Mouse (Mus musculus) spleen, embryonic (tissue): ENCODE results near the gene Cacna1d.

ENCODE experiments used
- CTCF ChIA-PET: fragments of 350-600 bp; sonication (Branson Sonifier 250); formaldehyde crosslinking; loops from one replicate; lab custom pipeline; 2022; lab: Charles Lee

Gene Cacna1d

DNA sequence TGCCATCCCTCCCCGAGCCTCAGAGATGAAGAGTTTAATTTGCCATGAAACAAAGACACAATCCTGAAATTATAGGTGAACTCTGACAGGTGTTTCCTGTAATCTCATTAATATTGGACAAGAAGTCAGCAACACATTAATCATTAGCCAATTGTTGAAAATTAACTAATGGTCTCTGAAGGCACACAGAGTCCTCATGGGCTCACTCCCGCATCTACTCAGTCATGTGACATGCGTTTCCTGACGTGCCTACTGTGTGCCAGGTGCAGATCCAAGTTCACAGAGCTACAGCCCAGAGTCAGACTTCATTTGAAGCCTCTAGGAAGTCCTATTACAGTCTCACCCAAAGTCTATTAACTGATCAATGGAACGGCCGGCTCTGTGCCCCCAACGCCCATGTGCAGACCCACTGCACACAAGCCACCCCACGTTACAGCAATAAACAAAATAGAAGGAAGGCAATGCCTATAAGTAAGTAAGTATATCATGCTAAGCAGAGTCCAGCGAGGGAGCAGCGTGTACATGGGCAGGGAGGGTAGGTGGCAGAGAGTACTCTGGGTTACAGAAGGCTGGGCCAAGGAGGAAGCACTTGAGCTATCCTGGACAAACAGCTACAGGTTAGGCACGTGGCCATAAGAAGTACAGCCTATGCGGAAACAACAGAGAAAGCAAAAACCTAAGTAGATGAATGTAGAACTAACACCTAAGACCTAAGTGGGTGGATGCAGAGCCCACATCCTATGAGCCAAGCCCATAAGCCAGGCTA lies 149.2 kb downstream of the Cacna1d start:
- CTCF ChIA-PET, result no interaction called here

DNA sequence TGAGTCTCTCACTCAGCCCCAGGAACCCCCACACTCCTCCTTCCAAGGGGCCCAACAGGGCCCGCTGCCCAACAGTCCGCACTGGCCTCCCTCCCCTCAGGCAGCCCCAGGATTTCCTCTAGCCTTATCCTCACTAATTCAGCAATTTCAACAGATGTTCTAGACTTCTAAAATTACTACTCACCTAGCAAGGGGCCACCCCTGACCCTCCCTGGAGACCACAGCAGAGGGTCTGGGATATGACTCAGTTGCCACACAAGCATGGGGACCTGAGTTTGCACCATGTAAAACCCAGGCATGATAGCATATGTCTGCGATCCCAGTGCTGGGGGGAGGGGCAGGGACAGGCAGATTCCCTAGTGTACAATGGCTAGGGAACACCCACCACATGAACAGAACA lies 151.1 kb downstream of the Cacna1d start:
- CTCF ChIA-PET, result no interaction called here

DNA sequence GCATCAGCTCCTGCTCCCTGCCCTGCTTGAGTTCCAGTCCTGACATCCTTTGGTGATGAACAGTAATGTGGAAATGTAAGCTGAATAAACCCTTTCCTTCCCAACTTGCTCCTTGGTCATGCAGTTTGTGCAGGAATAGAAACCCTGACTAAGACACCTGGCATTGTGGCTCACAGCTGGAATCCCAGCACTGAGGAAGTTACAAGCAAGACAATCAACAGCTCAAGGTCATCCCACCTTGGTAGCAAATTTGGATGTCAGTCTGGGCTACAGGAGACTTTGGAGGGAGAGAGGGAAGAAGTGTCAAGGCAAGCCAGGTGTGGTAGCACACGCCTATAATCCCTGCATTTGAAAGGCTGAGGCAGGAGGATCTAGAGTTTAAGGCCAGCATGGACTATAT lies 159.4 kb downstream of the Cacna1d start:
- CTCF ChIA-PET, result no interaction called here

DNA sequence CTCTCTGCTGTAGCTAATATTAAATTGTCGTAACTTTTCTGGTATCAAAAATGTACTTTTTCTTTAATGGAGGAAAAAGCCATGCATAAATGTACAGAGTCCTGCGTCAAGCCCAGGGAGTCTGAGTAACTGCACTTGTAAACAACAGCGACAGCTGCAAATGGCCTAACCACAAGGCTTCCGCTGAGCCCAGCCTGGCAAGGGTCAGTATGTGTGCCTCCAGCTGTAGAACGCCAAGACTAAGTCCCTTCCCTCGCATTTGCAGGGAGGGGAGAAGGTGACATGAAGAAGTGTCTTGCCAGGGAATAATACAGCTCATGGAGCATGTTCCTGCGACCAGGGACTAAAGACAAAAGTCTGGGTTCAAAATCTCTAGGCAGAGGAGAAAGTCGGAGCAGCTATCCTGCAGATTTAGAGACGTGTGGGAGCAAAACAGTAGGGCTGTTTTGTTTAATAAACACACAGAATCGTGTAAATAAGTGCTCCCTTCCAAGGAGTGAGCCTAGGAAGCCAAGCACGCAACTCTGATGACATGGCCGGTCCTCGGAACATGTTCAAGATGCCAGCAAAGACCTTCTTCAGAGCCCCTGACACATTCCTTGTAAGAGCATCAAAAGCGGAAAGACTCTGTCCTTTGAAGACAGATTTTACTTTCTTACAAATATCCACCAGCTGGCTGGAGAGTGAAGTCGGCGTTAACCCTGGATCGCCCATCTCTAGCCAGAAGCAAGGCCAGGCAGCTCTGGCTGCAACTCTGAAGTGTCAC lies 160.7 kb downstream of the Cacna1d start:
- CTCF ChIA-PET, result no interaction called here

DNA sequence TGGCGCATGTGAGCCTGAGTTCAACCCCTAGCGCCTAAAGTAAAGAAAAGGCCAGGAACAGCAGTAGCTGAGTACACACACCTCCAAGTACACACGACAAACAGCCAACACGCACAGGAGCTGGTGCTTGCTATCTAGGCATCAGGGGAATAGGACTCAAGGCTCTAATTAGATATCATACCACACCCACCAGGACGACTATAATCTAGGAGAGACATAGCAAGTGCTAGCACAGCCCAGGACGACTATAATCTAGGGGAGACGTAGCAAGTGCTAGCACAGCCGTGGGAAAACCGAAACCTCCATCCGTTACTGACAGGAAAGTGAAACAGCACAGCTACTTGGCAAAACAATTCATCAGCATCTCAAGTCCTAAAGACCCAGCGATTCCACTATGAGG lies 162.1 kb downstream of the Cacna1d start:
- CTCF ChIA-PET, result no interaction called here

DNA sequence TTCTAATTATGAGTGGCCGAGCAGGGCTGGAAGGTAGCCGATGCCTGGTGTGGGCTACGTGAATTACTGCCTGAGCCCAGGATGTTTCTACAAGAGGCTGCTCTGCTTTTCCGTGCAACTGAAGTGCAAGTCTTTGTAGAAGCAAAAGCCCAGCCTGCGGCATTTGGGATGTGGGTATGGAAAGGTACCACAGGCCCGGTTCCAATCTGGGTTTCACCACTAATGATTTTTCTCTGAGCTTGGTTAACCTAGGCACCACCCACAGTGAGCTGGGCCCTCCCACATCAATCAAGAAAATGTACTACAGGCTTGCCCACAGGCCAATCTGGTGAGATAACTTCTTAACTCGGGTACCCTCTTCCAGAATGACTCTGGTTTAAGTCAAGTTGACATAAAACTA lies 163.8 kb downstream of the Cacna1d start:
- CTCF ChIA-PET, result no interaction called here

DNA sequence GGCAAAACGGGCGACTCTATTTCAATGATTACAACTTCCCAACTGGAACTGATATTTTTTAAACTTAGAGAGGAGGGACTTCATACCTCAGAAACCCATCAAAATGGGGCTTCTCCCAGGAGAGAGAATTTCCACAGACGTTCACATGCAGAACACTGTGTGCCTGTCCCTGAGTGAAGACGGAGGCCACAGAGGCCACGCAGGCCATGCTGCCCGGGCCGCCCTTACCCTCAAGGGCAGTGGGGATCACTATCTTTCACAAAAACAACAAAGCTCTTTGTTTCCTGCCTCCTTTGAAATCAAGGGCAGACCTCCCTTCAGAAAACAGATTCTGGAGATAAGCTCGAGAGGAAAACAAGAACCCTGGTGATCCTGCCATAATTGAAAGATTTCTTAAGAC lies 164.2 kb downstream of the Cacna1d start:
- CTCF ChIA-PET, result no interaction called here

DNA sequence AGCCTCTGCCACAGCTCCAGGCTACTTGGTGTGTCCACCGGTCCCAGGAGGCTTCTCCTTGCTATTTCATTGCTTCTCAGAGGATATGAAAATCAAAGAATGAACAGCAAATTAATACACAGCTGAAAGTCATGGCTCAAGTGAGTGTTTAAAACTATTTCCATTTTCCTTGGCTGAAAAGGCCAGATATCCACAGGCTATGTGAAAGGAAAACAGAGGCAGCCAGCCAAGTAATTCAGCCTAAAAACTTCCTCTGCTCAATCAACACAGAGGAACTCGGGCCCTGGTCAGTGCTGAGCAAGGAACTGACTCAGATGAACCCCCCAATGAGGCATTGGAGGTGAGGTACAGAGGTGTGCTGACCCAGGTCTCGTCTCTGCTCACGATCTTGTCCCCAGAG lies 165.0 kb downstream of the Cacna1d start:
- CTCF ChIA-PET, result no interaction called here

DNA sequence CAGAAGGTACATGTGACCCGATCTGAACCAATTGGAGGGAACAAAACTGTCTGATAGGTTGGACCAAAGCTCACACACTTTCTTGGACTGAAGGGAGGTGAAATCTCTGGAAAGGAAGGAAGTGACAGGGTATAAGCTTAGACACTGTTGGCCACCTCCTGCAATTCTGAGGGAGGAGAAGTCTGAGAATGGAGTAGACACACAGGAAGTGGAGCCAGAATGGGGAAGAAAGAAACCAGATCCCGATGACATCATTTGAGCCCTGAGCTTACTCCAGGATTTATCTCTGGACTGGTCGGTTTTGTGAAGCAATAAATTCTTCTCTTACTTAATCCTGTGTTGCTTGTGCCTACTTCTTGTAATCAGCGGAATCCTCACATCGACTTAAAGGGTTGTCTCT lies 166.3 kb downstream of the Cacna1d start:
- CTCF ChIA-PET, result no interaction called here

DNA sequence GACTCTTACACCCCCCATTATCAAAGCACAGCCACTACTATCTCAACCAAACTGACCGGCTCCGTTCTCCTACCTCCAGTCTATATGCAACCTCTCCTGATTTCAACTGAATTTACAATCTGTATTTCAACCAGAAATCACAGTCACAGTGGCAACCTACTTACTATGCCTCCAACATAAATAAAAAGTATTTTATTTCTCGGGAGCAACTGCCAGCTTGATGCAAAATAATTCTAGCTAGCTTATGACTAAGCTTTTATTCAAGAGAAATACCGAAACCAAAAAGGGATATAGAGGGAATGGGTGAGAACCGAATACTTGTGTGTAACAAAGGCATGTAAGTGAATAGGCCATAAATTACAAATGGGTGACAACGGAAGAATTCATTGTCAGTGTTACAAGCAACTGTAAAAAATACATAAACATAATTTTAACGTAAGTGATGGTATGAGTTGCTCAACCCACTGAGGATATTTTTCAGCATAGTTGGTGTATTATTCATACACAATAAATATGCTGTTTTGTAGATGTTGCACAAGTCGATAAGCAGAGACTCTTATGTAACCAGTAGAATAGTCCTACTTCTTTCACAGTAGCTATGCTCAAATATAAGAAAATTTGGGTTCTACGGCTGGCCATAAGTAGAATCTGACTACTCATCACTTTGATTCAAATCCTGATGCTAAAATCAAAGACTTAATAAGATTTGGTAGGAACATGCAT lies 172.4 kb downstream of the Cacna1d start:
- CTCF ChIA-PET, result no interaction called here

DNA sequence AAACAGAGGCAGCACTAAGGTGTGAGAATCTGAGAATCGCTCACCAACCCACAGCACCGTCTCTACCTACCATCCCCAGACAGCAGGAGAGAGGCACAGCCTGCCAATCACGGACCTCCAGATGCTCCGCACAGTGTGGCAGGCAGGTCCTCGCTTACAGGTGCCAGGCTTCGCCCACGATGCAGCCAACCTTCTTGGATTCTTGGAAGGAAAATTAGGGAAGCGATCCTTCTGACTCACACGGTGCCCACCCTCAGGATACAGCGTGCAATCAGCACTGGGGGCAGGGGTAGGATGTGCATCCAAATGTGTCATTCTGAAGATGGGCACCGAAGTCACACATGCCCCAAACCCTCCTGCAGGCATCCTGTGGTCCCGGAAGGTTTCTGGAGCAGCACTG lies 173.0 kb downstream of the Cacna1d start:
- CTCF ChIA-PET, result no interaction called here

DNA sequence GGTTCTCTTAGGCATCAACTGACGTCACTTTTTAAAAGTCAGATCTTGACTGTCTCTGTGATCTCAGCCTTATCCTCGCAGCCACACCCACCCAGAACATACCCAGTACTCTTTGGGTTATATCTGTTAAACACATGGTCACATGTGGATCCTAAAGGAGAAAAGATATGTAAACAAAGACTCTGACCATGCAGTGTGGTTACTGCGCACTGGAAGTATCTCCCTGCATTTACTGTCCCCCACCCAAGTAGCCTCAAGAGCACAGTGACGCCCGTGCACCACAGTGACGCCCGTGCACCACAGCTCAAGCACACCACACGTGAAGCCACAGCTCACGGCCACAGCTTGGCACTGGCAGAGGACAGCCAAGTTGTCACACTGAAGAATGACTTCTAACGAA lies 173.6 kb downstream of the Cacna1d start:
- CTCF ChIA-PET, result no interaction called here

DNA sequence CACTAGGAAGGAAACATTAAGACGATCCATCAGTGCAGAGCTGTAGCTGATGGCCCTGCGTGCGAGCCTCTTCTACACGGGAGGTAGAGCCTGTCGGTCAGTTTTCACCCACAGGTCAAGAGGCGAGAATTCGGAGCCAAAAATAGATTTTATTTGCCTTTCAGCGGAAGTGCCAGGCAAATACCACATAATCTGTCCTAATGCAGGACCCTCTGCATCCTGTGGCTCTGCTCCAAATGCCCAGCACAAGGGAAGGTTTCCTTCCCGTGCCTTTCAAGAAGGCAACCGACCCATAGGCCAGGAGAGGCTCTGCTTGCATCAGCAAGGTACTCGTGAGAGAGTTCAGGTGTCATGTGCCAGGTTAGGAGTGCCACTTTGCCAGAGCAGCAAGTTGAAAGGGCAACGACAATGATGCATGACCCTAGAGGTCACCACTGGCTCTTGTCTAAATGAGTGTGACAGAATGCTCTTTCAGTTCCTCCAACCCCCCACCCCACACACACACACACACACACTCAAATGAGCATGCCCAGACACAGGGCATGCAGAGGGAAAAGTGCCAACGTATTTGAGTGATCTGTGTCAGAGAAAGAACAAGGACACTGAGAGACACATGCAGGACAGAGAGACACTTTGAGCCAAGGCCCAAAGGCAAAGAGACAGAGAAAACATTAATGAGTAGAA lies 179.9 kb downstream of the Cacna1d start:
- CTCF ChIA-PET, result no interaction called here

DNA sequence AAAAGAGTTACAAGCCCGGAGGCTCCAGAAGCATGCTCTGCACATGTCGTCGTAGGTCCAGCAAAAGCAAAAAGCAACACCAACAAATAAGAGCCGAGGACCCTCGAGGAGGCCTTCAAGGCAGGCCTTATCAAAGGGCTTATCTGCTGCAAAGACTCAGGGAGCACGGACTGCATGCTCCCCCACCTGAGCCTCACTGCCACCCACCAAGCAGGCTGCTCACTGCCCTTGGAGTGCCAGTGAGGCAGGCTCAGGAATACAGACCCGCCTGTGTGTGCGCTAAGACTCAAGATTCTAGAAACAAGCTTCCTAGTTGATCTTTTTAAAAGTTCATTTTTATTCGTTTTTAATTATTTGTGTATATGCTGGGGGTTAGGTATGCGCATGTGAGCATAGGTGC lies 181.0 kb downstream of the Cacna1d start:
- CTCF ChIA-PET, result no interaction called here

DNA sequence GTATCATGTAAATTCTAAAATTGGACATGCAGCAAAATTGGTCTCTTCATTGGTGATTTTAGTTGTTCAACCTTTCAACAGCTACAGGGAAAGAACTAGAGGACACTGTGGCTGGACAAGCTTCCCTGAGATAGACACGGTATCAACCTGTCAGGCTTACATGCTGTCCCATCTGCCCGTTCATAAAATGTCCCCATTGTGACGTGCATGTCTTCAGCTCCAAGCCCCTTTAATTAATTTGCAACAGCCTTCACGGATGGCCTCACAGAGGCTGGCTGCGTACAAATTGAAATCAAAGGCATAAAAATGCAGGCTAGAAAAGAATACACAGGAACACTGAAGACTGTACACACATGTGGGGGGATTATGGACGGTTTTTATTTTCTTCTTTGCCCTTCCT lies 185.0 kb downstream of the Cacna1d start:
- CTCF ChIA-PET, result interaction anchor here (0.6 kb wide), 1 partner anchor 90 kb away, joined by 4 read pairs; no protein-coding TSS in a partner anchor

DNA sequence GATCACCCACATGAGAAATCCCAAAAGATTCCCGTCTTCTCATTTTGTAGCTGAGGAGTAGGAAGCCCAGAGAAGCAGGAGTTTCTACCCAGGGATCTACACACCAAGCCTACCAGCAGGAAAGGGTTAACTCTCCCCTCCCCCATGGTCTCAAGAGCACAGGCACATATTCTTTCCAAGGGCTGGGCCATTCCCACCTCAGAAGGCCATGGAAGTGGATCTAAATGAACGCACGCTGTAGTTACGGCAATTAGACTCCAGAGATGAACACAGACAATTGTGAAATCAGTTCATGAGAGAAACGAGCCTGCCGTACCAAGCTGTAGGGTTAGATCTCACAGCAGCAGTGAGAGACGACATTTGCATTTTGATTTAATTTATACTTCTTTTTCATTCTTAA lies 191.3 kb downstream of the Cacna1d start:
- CTCF ChIA-PET, result no interaction called here

DNA sequence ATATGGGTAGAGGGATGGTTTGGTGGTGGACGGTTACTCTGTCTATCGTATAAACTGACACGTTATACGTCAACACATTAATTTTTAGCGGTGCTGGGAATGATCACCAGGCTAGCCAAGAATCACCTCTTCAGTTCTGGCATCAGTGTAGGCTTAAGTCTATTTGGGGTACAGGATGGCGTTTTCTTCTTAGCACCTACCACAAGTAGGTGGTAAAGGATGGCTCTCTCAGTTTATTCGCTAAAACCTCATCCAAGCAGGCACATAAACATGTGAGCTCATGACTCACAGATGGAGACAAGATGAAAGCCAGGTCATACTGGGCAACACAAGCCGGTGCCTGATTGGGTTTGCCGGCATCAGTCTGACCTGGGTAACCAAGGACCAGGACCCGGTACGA lies 193.8 kb downstream of the Cacna1d start:
- CTCF ChIA-PET, result no interaction called here

DNA sequence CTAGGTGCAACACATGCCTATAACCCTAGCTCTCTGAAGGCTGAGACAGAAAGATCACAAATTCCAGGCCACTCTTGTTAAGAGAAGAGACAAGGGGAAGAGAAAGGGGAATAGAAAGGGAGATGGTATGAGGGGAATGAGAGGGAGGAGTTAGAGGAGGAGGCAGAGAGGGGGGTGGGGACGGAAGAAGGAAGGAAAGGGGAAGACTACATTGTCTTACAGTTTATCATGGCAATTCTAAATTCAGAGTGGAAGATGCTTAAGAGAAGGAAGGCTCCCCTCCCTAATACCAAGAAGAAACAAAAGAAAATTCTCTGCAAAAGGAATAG lies 199.2 kb downstream of the Cacna1d start:
- CTCF ChIA-PET, result interaction anchor here (0.6 kb wide), 1 partner anchor 102 kb away, joined by 9 read pairs; no protein-coding TSS in a partner anchor

DNA sequence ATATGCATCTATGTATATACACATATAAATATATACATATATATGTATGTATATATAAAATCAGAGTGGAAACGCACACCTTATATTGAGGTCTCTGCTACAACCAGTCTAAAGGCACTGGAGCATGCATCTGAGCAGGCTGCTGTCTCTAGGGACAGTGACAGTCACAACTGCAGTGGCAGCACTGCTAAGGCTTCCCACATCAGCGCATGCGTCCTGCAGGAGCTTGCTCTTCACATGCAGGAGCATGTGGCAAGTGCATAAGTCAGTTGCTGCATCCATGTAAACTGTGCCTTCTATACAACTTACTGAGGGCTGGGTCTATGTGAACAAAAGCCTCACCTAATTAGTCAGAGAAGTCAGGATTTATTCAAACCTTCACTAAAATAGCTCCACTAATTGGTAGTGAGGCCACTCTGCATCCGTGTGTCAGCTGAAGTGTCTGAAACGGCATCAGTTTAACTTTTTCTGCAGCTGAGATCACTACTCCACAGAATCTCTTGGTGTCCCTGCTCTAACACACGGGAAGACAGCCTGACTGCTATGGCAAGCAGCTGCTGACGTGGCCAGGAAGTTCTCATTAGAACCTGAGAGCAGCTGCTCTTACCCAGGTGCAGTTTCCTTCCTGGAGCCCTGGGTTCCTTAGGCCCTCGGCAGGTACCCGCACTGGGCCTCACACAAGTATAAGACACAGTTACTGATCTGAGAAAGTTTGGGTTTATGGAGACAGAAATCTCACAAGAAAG lies 199.7 kb downstream of the Cacna1d start:
- CTCF ChIA-PET, result interaction anchor here (0.6 kb wide), 1 partner anchor 102 kb away, joined by 9 read pairs; no protein-coding TSS in a partner anchor

DNA sequence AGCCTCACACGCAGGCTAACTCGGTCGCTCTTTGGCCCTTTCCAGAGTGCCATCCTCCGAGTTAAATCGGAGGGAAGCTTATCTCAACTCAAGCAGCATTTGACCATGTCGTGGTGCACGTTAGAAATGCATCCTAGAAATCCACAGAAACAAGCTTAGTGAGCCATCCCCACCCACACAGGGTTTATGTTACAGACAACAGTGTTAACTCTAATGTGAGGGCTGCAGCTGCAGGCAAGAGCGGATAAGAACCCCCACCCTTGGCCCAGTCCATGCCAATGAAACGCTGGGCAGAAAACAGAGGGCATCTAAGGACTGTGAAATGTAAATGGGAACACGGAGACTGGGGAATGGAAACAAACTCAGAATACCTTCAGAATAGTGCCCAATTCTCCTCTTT lies 206.8 kb downstream of the Cacna1d start:
- CTCF ChIA-PET, result no interaction called here

DNA sequence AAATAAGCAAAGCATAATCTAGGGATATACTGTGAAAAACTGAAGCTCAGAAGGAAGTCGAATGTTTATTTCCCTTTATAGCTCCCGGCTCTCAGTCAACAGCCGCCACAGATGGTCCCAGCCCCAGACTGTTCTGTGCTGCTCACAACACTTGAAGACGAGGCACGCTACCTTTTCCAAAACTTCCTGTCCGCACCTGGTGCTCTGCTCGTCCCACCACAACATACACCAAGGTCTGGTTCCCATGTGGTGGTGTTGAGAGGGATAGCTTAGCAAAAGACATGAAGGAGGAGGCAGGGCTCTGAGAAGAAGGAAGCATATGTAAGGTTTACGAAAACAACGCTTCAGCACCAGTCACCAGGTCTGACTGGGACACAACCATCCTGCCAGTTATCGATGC lies 207.2 kb downstream of the Cacna1d start:
- CTCF ChIA-PET, result no interaction called here
